ENCODE assay signal across 9 mouse cellular contexts in genomic region chr11:4578682-4579081, GRCm38 (mm10). TPM values are rescaled to one million over a fixed set of nuclear protein-coding genes. Genes with fewer than 3 reads are reported as not detected.
A peak's percentile ranks its signal among the peaks of the same experiment; 100 is the strongest.
DNase-seq lines count a peak whose midpoint lies in the region; ATAC-seq and TF ChIP-seq lines count a peak whose summit lies in the region.
"Had no signal": no experiment of that assay in that cellular context is flagged by ENCODE, and none has a peak within 500 bp of the region (broad histone marks: within the 10 kb centered on the region; RNA-seq: fewer than 3 reads in every experiment).

No protein-coding gene starts in this region.

- no peaks in the 10 kb centered on the region for H3K9me3 ChIP-seq in midbrain, embryonic 14.5 days (ENCODE audit: control insufficient read depth, low read length)
- H3K9me3 ChIP-seq in midbrain, embryonic 11.5 days (ENCODE audit: control insufficient read depth, low read length), result no peaks in the 10 kb centered on the region
- no peaks in the 10 kb centered on the region for H3K9me3 ChIP-seq in liver, embryonic 12.5 days (replicated peaks)
- H3K9me3 ChIP-seq in neural tube, embryonic 15.5 days (replicated peaks), result no peaks in the 10 kb centered on the region

- no peak for TF ChIP-seq CTCF in thymus, adult 2 months (IDR thresholded peaks at IDR 0.05; ENCODE audit: borderline replicate concordance, control insufficient read depth, extremely low read depth, insufficient read depth, low read length, poor library complexity)

- no peak overlapping the region for H3K4me3 ChIP-seq in midbrain, embryonic 14.5 days (replicated peaks; ENCODE audit: low read depth, low read length)
- H3K4me3 ChIP-seq in midbrain, embryonic 11.5 days (ENCODE audit: low read depth, low read length), result no peak overlapping the region
- no peak overlapping the region for H3K4me3 ChIP-seq in liver, embryonic 12.5 days
- no peak overlapping the region for H3K4me3 ChIP-seq in neural tube, embryonic 15.5 days (replicated peaks)
- H3K4me3 ChIP-seq in thymus, adult 2 months (ENCODE audit: control insufficient read depth, insufficient read depth, low read length), result no peak overlapping the region

- H3K36me3 ChIP-seq in midbrain, embryonic 14.5 days (ENCODE audit: control insufficient read depth, insufficient read depth, low read length), result no peaks in the 10 kb centered on the region
- no peaks in the 10 kb centered on the region for H3K36me3 ChIP-seq in midbrain, embryonic 11.5 days (ENCODE audit: control insufficient read depth, insufficient read depth, low read length)
- peaks cover 8% of the 10 kb centered on the region for H3K36me3 ChIP-seq in liver, embryonic 12.5 days
- no peaks in the 10 kb centered on the region for H3K36me3 ChIP-seq in neural tube, embryonic 15.5 days
- H3K36me3 ChIP-seq in thymus, adult 2 months (ENCODE audit: control insufficient read depth, insufficient read depth, low read length), result no peaks in the 10 kb centered on the region

- H3K4me2 ChIP-seq in midbrain, embryonic 14.5 days (ENCODE audit: low read length), result no peak overlapping the region
- H3K4me2 ChIP-seq in midbrain, embryonic 11.5 days, result no peak overlapping the region
- H3K4me2 ChIP-seq in liver, embryonic 12.5 days, result no peak overlapping the region
- H3K4me2 ChIP-seq in neural tube, embryonic 15.5 days, result no peak overlapping the region

- no peak for ATAC-seq in midbrain, embryonic 14.5 days (ENCODE audit: low FRiP score, low TSS enrichment)
- ATAC-seq in midbrain, embryonic 11.5 days (ENCODE audit: low FRiP score), result no peak
- no peak for ATAC-seq in liver, embryonic 12.5 days
- no peak for ATAC-seq in neural tube, embryonic 15.5 days (ENCODE audit: low FRiP score)

- TF ChIP-seq POLR2A in thymus, adult 2 months (IDR thresholded peaks at IDR 0.05; ENCODE audit: control insufficient read depth, extremely low read depth, insufficient read depth, low read length, poor library complexity), result no peak

- peak; percentile 19 for DNase-seq in cerebellum, adult 11 months
- no peak for DNase-seq in cerebellum, adult 11-12 months
- DNase-seq in midbrain, embryonic 14.5 days, result peak; percentile 13
- DNase-seq in midbrain, embryonic 11.5 days (ENCODE audit: low spot score, missing footprints), result no peak
- peak; percentile 35 to 51 for DNase-seq in gastrocnemius, adult 8-10 months (ENCODE audit: low spot score in 2 of 2)
- DNase-seq in thymus, adult 2 months, result no peak

- H3K27ac ChIP-seq in midbrain, embryonic 14.5 days (replicated peaks; ENCODE audit: low read depth, low read length), result no peak overlapping the region
- no peak overlapping the region for H3K27ac ChIP-seq in midbrain, embryonic 11.5 days (ENCODE audit: low read depth, low read length)
- H3K27ac ChIP-seq in liver, embryonic 12.5 days, result peak overlapping the region; percentile 64
- H3K27ac ChIP-seq in neural tube, embryonic 15.5 days (replicated peaks), result no peak overlapping the region
- no peak overlapping the region for H3K27ac ChIP-seq in thymus, adult 2 months (ENCODE audit: control insufficient read depth, insufficient read depth, low read length)

- no peaks in the 10 kb centered on the region for H3K4me1 ChIP-seq in midbrain, embryonic 14.5 days (ENCODE audit: control insufficient read depth, insufficient read depth, low read length)
- no peaks in the 10 kb centered on the region for H3K4me1 ChIP-seq in midbrain, embryonic 11.5 days (ENCODE audit: control insufficient read depth, insufficient read depth, low read length)
- H3K4me1 ChIP-seq in liver, embryonic 12.5 days, result peaks cover 78% of the 10 kb centered on the region
- peaks cover 12% of the 10 kb centered on the region for H3K4me1 ChIP-seq in neural tube, embryonic 15.5 days
- no peaks in the 10 kb centered on the region for H3K4me1 ChIP-seq in thymus, adult 2 months (replicated peaks; ENCODE audit: control insufficient read depth, insufficient read depth, low read length)

- no peaks in the 10 kb centered on the region for H3K27me3 ChIP-seq in midbrain, embryonic 14.5 days (ENCODE audit: control insufficient read depth, insufficient read depth, low read length)
- no peaks in the 10 kb centered on the region for H3K27me3 ChIP-seq in midbrain, embryonic 11.5 days (ENCODE audit: control insufficient read depth, insufficient read depth, low read length)
- no peaks in the 10 kb centered on the region for H3K27me3 ChIP-seq in liver, embryonic 12.5 days (replicated peaks)
- H3K27me3 ChIP-seq in neural tube, embryonic 15.5 days (replicated peaks), result no peaks in the 10 kb centered on the region
- H3K27me3 ChIP-seq in thymus, adult 2 months (ENCODE audit: control insufficient read depth, insufficient read depth, low read length), result no peaks in the 10 kb centered on the region

- WGBS in midbrain, embryonic 14.5 days, result 86% methylated on average over 2 of the region's 2 CpGs
- WGBS in midbrain, embryonic 11.5 days, result 91% methylated on average over 2 of the region's 2 CpGs
- 73% methylated on average over 2 of the region's 2 CpGs for WGBS in liver, embryonic 12.5 days (ENCODE audit: insufficient replicate concordance)
- 66% methylated on average over 2 of the region's 2 CpGs for WGBS in neural tube, embryonic 15.5 days
- 93% methylated on average over 2 of the region's 2 CpGs for WGBS in thymus, adult 2 months

- no peak overlapping the region for H3K9ac ChIP-seq in midbrain, embryonic 14.5 days (replicated peaks; ENCODE audit: low read length)
- H3K9ac ChIP-seq in midbrain, embryonic 11.5 days (ENCODE audit: low read length), result no peak overlapping the region
- peak overlapping the region; percentile 10; the same call in 1 of the 2 replicates for H3K9ac ChIP-seq in liver, embryonic 12.5 days
- no peak overlapping the region for H3K9ac ChIP-seq in neural tube, embryonic 15.5 days (replicated peaks)

RNA-seq across cellular contexts. Expression of gene Mtmr3, which starts 16.0 kb away (rescaled TPM):
- 34.7 and 44.1 TPM in 2 replicates for polyA plus RNA-seq in midbrain, embryonic 14.5 days (2014; fragmentation: Nextera tagmentation; extraction: Ambion mirVana)
- polyA plus RNA-seq in midbrain, embryonic 11.5 days (2014; fragmentation: Nextera tagmentation; extraction: Ambion mirVana), result 28.6 and 32.5 TPM in 2 replicates
- 10 to 100 TPM; 45.9 to 59.7 (median 51.7) TPM for total RNA-seq in gastrocnemius, adult 8-10 months (2022)
- 38.8 and 41.4 TPM in 2 replicates for polyA plus RNA-seq in liver, embryonic 12.5 days (2016; fragmentation: Nextera tagmentation; extraction: Ambion mirVana)
- 26.6 and 27.3 TPM in 2 replicates for polyA plus RNA-seq in neural tube, embryonic 15.5 days (2015; fragmentation: Nextera tagmentation; extraction: Ambion mirVana)
- polyA plus RNA-seq in thymus, adult 2 months (2012; rRNA removed), result 55.9 and 61.4 TPM in 2 replicates

RNA-seq across cellular contexts. Expression of gene Gm11032, which starts 41.2 kb away (rescaled TPM):
- not detected in 2 replicates for polyA plus RNA-seq in midbrain, embryonic 14.5 days (2014; fragmentation: Nextera tagmentation; extraction: Ambion mirVana)
- polyA plus RNA-seq in midbrain, embryonic 11.5 days (2014; fragmentation: Nextera tagmentation; extraction: Ambion mirVana), result not detected in 2 replicates
- total RNA-seq in gastrocnemius, adult 8-10 months (2022), result not detected
- not detected in 2 replicates for polyA plus RNA-seq in liver, embryonic 12.5 days (2016; fragmentation: Nextera tagmentation; extraction: Ambion mirVana)
- not detected in 2 replicates for polyA plus RNA-seq in neural tube, embryonic 15.5 days (2015; fragmentation: Nextera tagmentation; extraction: Ambion mirVana)
- polyA plus RNA-seq in thymus, adult 2 months (2012; rRNA removed), result not detected in 2 replicates
- total RNA-seq: layer of hippocampus, postnatal 25 days had no signal

RNA-seq across cellular contexts. Expression of gene Ascc2, which starts 58.9 kb away (rescaled TPM):
- polyA plus RNA-seq in midbrain, embryonic 14.5 days (2014; fragmentation: Nextera tagmentation; extraction: Ambion mirVana), result 15.4 and 21.7 TPM in 2 replicates
- 30.5 and 33.4 TPM in 2 replicates for polyA plus RNA-seq in midbrain, embryonic 11.5 days (2014; fragmentation: Nextera tagmentation; extraction: Ambion mirVana)
- total RNA-seq in gastrocnemius, adult 8-10 months (2022), result 10 to 100 TPM; 15.6 to 18.7 (median 16.5) TPM
- 26.7 and 27.8 TPM in 2 replicates for polyA plus RNA-seq in liver, embryonic 12.5 days (2016; fragmentation: Nextera tagmentation; extraction: Ambion mirVana)
- 19.3 and 22.5 TPM in 2 replicates for polyA plus RNA-seq in neural tube, embryonic 15.5 days (2015; fragmentation: Nextera tagmentation; extraction: Ambion mirVana)
- 26.0 and 29.1 TPM in 2 replicates for polyA plus RNA-seq in thymus, adult 2 months (2012; rRNA removed)

Comparison
In these comparisons a context has a peak if more than half of its experiments do, and no peak if none do; other contexts are left out.
1. DNase-seq: peak in cerebellum, adult 11 months (single experiment), midbrain, embryonic 14.5 days (single experiment) and gastrocnemius, adult 8-10 months (2 of 2); none in cerebellum, adult 11-12 months (single experiment), midbrain, embryonic 11.5 days (single experiment) and thymus, adult 2 months (single experiment).